Mouse (Mus musculus): ENCODE results near the gene Xpo4.
A peak's percentile ranks its signal among the peaks of the same experiment; 100 is the strongest.

The Xpo4 gene

GRCm38 (mm10) chr14:57534961-57535360 lies 130.3 kb downstream of the Xpo4 start:
- peak; percentile 48 for DNase-seq

GRCm38 (mm10) chr14:57534346-57534745 lies 130.9 kb downstream of the Xpo4 start:
- DNase-seq, result no peak

- DNase-seq, result no peak
Observed at GRCm38 (mm10) chr14:57533841-57534240, 131.4 kb downstream of the Xpo4 start.

- DNase-seq, result peak; percentile 59
Observed at GRCm38 (mm10) chr14:57533214-57533613, 132.0 kb downstream of the Xpo4 start.

- no peak for DNase-seq
Observed at GRCm38 (mm10) chr14:57532577-57532976, 132.7 kb downstream of the Xpo4 start.

GRCm38 (mm10) chr14:57529786-57530515 lies 135.3 kb downstream of the Xpo4 start:
- no peak for DNase-seq

GRCm38 (mm10) chr14:57529086-57529785 lies 136.0 kb downstream of the Xpo4 start:
- no peak for DNase-seq

GRCm38 (mm10) chr14:57527598-57527997 lies 137.6 kb downstream of the Xpo4 start:
- DNase-seq, result no peak
